Mouse (Mus musculus) lung, postnatal 0 days (tissue): ENCODE measurements around the gene Sarm1.

Experiments used
- CTCF ChIP-seq: IDR thresholded peaks from 2 replicates; pipeline ENCODE4 v1.5.1; 2016; ENCODE audit warnings: antibody characterized with exemption, mild to moderate bottlenecking
- EP300 ChIP-seq: IDR thresholded peaks from 2 replicates; pipeline ENCODE4 v1.6.1; 2016; ENCODE audit warnings: antibody characterized with exemption, mild to moderate bottlenecking, control low read depth

DNA sequence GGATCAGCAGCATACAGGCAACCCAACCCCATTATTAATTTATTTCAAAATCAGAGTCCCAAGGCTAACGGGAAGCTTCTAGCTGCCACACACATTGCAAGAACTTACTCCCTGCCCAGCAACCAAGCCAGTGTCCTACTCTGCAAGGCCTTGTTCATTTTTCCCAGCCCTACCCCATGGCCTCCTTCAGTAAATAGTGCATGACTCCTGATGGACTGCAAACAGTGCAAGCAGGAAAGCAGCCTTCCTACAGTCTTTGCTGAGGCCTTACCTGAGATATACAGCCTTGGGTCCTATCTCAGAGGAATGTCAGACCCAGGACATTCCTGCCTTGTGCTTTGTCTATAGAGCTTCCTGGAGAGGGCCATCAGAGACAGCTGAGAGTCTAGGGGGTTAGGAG lies 72.0 kb downstream of the Sarm1 start:
- TF ChIP-seq CTCF (no peak), EP300 (no peak)
